Mouse (Mus musculus) liver, postnatal 0 days (tissue): ENCODE results near the gene Gpt2. TPM values are rescaled to one million over a fixed set of nuclear protein-coding genes. Genes with fewer than 3 reads are reported as not detected.

ENCODE experiments used
- ATAC-seq: fragments of 200-750 bp; cut with Nextera tagmentation; 2 replicates; pipeline ENCODE4 v1.8.0; 2017; ENCODE audit warnings: mild to moderate bottlenecking, moderate library complexity
- DNase-seq: peaks from one replicate; pipeline ENCODE4 v3.0.0-alpha.2; 2016
- H3K27ac ChIP-seq: fragments of 300-500 bp; sonication (generic); 2 replicates; pipeline ENCODE4 v1.5.1; 2014; ENCODE audit warnings: antibody characterized with exemption, moderate library complexity, mild to moderate bottlenecking, low read depth
- H3K27me3 ChIP-seq: fragments of 300-500 bp; sonication (generic); 2 replicates; pipeline ENCODE4 v1.6.1; 2014; ENCODE audit warnings: low read length, control low read depth, mixed read lengths; ENCODE audit not compliant: insufficient read depth
- H3K36me3 ChIP-seq: fragments of 300-500 bp; sonication (generic); replicated peaks from 2 replicates; pipeline ENCODE4 v1.6.1; 2014; ENCODE audit warnings: mild to moderate bottlenecking, control low read depth, low read length, moderate library complexity, mixed read lengths; ENCODE audit not compliant: insufficient read depth
- H3K4me1 ChIP-seq: fragments of 300-500 bp; sonication (generic); 2 replicates; pipeline ENCODE4 v1.6.1; 2014; ENCODE audit warnings: antibody characterized with exemption, mild to moderate bottlenecking, control low read depth; ENCODE audit not compliant: insufficient read depth
- H3K4me2 ChIP-seq: fragments of 300-500 bp; sonication (generic); 2 replicates; pipeline ENCODE4 v1.6.1; 2014; ENCODE audit warnings: low read depth, mild to moderate bottlenecking, low read length, moderate library complexity, mixed read lengths
- H3K4me3 ChIP-seq: fragments of 300-500 bp; sonication (generic); 2 replicates; pipeline ENCODE4 v1.5.1; 2014; ENCODE audit warnings: low read depth, low read length
- H3K9ac ChIP-seq: fragments of 300-500 bp; sonication (generic); replicated peaks from 2 replicates; pipeline ENCODE4 v1.6.1; 2014; ENCODE audit warnings: mild to moderate bottlenecking, moderate library complexity
- H3K9me3 ChIP-seq: fragments of 300-500 bp; sonication (generic); 2 replicates; pipeline ENCODE4 v1.6.1; 2016; ENCODE audit warnings: mild to moderate bottlenecking, control low read depth, low read length, mixed read lengths
- CTCF ChIP-seq: sonication (generic); IDR thresholded peaks from 2 replicates; pipeline ENCODE4 v1.5.1; 2016; ENCODE audit warnings: antibody characterized with exemption, low read depth
- EP300 ChIP-seq: IDR thresholded peaks from 2 replicates; pipeline ENCODE4 v1.6.1; 2016; ENCODE audit warnings: antibody characterized with exemption, low read depth, mild to moderate bottlenecking
- WGBS: fragments of 180-500 bp; shearing (Covaris S2); extraction: QIAGEN DNeasy Blood & Tissue Kit; methylation state at CpG from one replicate; pipeline ENCODE4 v1.1.7; 2014; ENCODE audit not compliant: insufficient replicate concordance; 5-methylcytosine and 5-hydroxymethylcytosine counted together
- polyA plus RNA-seq: library from polyadenylated mRNA; unstranded; fragments of >200 nt; fragmentation: Nextera tagmentation; extraction: Ambion mirVana; gene quantifications from 2 replicates; pipeline ENCODE4 v1.2.1, GENCODE M21; 2015

Gpt2 gene
- polyA plus RNA-seq, 1 experiment from 2014 or later, result 14.4 TPM

GRCm38 (mm10) chr8:85466056-85466455, 26.3 kb upstream of the Gpt2 start:
- no peak overlapping the region for H3K9ac ChIP-seq
- H3K4me1 ChIP-seq, result peaks cover 6% of the 10 kb centered on the region; the same call in 1 of the 2 replicates
- no peak for DNase-seq
- no peak for ATAC-seq
- TF ChIP-seq EP300, result no peak
- no peak for TF ChIP-seq CTCF
- 89% methylated on average over 4 of the region's 4 CpGs for WGBS
- no peaks in the 10 kb centered on the region for H3K9me3 ChIP-seq
- H3K36me3 ChIP-seq, result no peaks in the 10 kb centered on the region
- H3K27me3 ChIP-seq, result no peaks in the 10 kb centered on the region
- H3K27ac ChIP-seq, result no peak overlapping the region
- no peak overlapping the region for H3K4me2 ChIP-seq
- no peak overlapping the region for H3K4me3 ChIP-seq

DNA sequence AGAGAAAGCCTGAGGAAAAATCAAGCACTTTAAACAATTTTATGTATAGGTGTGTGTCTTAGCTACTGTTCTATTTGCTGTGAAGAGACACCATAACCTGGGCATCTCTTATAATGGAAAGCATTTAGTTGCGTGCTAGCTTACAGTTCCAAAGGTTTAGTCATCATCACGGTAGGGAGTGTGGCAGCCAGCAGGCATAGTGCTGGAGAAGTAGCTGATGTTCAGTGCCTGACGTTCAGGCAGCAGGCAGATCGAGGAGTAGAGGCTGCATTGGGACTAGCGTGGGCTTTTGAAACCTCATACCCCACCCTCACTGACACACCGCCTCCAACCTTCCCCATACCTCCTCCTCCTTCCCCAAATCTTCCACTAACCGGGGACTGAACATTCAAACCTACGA, 21.6 kb upstream of the Gpt2 start:
- Histone ChIP-seq H3K4me2 (no peak overlapping the region), H3K9me3 (no peaks in the 10 kb centered on the region), H3K4me3 (no peak overlapping the region), H3K36me3 (no peaks in the 10 kb centered on the region), H3K9ac (no peak overlapping the region), H3K27ac (no peak overlapping the region), H3K4me1 (no peaks in the 10 kb centered on the region), H3K27me3 (no peaks in the 10 kb centered on the region)
- TF ChIP-seq CTCF, result no peak
- no peak for TF ChIP-seq EP300
- ATAC-seq (no peak), DNase-seq (no peak)
- WGBS, result 73% methylated on average over 8 of the region's 8 CpGs

GRCm38 (mm10) chr8:85472800-85473199, 19.6 kb upstream of the Gpt2 start:
- H3K4me1 ChIP-seq, result 0 out of 2 replicates have a peak, but pooled peaks cover 2% of the 10 kb centered on the region
- 76% methylated on average over 6 of the region's 6 CpGs for WGBS
- H3K9ac ChIP-seq, result no peak overlapping the region
- H3K4me3 ChIP-seq, result no peak overlapping the region
- TF ChIP-seq CTCF (no peak), EP300 (no peak)
- H3K4me2 ChIP-seq, result no peak overlapping the region
- no peaks in the 10 kb centered on the region for H3K36me3 ChIP-seq
- no peak overlapping the region for H3K27ac ChIP-seq
- H3K27me3 ChIP-seq, result no peaks in the 10 kb centered on the region
- no peak for ATAC-seq
- DNase-seq, result no peak
- no peaks in the 10 kb centered on the region for H3K9me3 ChIP-seq

GRCm38 (mm10) chr8:85473246-85473645, 19.1 kb upstream of the Gpt2 start:
- Histone ChIP-seq H3K4me2 (no peak overlapping the region), H3K27ac (no peak overlapping the region), H3K36me3 (no peaks in the 10 kb centered on the region), H3K9me3 (no peaks in the 10 kb centered on the region), H3K4me3 (no peak overlapping the region), H3K9ac (no peak overlapping the region), H3K27me3 (no peaks in the 10 kb centered on the region), H3K4me1 (0 out of 2 replicates have a peak, but pooled peaks cover 2% of the 10 kb centered on the region)
- no peak for DNase-seq
- WGBS, result 81% methylated on average over 4 of the region's 4 CpGs
- ATAC-seq, result no peak
- no peak for TF ChIP-seq CTCF
- TF ChIP-seq EP300, result no peak

DNA sequence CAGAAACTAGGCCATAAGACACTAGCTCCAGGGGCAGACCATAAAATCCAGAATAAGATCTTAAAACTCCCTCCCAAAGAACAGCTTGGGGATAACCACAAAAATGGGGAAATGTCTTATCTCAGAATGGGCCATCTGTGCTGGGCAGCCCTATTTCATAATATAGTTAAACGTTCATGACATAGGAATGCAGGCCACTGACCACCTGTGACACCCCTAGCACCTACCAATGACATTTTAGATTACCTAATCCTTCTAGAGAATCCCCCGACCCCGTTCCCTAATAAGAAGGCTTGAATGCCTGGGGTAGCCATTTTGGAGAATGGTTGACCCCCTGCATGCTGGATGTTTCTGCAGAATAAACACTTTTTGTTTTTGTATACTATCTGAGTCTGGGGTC, 17.5 kb upstream of the Gpt2 start:
- Histone ChIP-seq H3K27ac (no peak overlapping the region), H3K9ac (no peak overlapping the region), H3K9me3 (no peaks in the 10 kb centered on the region), H3K36me3 (no peaks in the 10 kb centered on the region), H3K4me3 (no peak overlapping the region), H3K27me3 (no peaks in the 10 kb centered on the region), H3K4me2 (no peak overlapping the region), H3K4me1 (0 out of 2 replicates have a peak, but pooled peaks cover 6% of the 10 kb centered on the region)
- DNase-seq, result no peak
- TF ChIP-seq EP300 (no peak), CTCF (no peak)
- no peak for ATAC-seq
- WGBS, result 42% methylated on average over 3 of the region's 3 CpGs

- WGBS, result 43% methylated on average over 4 of the region's 4 CpGs
- Histone ChIP-seq H3K9ac (no peak overlapping the region), H3K4me2 (no peak overlapping the region), H3K4me3 (no peak overlapping the region), H3K27me3 (no peaks in the 10 kb centered on the region), H3K9me3 (no peaks in the 10 kb centered on the region), H3K27ac (peak overlapping the region; percentile 75), H3K4me1 (0 out of 2 replicates have a peak, but pooled peaks cover 6% of the 10 kb centered on the region), H3K36me3 (no peaks in the 10 kb centered on the region)
- ATAC-seq (peak; percentile 75), DNase-seq (no peak)
- no peak for TF ChIP-seq CTCF
- 0 out of 2 replicates have a peak, but pooled peaks have one; percentile 46 for TF ChIP-seq EP300
These were observed 15.3 kb upstream of the Gpt2 start for GRCm38 (mm10) chr8:85476970-85477545.
